Mouse (Mus musculus) ES-CJ7 (cell line): ENCODE measurements around the gene Col6a6.

Source experiments
- DNase-seq: peaks from one replicate; pipeline ENCODE4 v3.0.0; 2011; ENCODE audit warnings: low read depth, low spot score

The Col6a6 gene

DNA sequence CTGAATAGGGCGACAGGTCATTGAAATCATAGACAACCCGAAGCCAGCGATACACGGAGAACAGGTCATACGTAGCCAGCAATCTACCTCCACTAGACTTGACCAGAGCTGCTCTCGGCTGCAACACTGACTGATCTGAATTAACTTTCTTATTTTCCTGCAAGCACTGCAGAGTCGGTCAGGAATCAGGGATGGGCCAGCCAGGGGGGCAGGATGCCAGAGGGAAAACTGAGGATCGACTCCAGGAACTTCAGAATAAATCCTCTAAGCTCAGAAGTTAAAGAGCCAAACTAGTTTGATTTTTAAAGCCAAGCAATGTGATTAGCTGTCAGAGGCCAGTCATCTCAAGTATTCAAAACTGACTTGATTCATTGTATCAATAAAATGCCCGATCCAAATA is 88.5 kb downstream of the Col6a6 start:
- no peak for DNase-seq

DNA sequence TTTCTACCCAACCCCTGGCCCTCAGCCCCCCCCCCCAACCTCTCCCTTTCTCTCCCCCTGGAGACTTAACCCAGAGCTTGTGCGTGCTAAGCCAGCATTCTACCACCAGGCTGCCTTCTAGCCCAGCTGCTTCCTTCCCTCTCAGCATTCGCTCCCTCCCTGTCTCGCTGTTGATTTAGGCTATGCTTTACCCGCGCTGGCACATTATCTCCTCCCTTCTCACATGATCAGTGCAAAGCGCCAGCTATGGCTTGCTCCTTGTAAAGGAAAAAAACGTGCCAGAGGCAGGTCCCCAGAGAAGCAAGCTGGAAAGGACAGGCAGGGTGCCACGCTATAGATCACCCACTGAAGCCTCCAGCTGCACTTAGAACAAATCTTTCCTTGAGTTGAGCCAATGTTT is 90.5 kb downstream of the Col6a6 start:
- DNase-seq: peak; percentile 15

DNA sequence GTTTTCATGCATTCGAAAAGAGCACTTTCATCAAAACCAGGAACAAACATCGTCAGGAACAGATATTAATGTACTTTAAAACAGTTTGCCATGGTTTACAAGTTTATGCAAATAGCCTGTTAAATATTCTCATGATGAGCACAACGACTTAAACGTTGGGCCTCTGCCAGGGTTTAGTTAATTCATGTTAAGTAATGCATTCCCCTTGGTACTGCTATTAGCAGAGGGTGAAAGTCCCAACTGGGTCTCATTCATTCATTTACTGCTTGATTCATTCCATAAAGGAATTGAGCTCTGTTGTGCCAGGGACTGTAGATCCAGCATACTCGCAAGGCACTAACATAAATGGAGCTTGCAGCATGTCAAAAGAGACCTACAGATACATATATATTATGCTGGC is 92.8 kb downstream of the Col6a6 start:
- DNase-seq: no peak

DNA sequence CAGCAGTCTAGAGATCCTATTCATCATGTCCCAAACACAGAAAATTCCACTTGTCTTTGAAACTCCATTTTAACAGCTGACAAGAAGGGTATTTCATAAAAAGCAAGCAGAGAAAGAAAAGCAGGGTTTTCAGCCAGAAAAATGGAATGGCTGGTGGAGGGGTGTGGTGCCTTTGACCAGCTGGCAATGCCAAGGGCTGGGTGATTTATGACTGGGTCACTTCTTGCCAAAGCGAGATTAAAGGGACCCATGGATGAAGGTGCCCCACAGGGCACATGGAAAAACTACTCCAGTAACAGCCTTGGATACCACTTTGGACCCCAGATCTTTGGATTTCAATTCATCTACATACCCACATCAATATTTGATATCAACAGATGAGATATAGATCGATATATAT is 93.3 kb downstream of the Col6a6 start:
- DNase-seq: no peak

DNA sequence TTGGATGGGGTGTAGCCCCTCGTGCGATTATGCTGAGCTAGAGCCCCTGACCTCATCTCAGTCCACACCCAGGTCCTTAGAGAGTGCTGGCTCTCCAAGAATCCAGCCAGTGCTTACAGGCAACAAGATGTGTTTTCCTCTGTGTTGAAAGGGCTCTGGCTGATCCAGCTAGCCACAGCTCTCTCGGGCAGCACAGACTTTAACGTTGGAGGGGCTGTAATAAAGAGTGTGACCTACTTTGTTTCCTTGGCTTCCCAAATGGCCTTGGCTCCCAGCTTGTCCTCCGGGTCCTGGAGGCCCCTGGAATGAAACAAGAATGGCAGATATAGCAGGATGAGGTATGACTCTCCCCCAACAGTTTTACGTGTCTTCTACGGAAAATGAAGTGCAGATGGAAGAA is 96.0 kb downstream of the Col6a6 start:
- no peak for DNase-seq

DNA sequence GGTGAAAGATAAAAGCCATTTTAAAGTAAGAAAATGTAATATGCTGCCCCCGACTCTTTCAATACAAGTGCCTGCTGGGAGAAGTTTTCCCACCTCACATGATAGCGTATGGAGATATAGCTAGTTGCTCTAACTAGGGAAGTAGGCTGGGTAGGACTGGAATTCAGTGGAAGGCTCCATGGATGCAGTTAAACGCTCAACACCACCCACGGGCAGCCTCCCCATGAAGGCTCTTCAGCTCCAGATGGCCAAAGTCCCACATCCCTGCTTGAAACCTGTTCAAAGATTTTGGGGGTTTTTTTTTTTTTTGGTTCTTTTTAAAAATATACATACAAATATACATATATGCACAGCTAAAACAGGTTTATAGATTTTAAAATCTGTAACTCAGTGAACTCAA is 107.5 kb downstream of the Col6a6 start:
- DNase-seq: no peak

DNA sequence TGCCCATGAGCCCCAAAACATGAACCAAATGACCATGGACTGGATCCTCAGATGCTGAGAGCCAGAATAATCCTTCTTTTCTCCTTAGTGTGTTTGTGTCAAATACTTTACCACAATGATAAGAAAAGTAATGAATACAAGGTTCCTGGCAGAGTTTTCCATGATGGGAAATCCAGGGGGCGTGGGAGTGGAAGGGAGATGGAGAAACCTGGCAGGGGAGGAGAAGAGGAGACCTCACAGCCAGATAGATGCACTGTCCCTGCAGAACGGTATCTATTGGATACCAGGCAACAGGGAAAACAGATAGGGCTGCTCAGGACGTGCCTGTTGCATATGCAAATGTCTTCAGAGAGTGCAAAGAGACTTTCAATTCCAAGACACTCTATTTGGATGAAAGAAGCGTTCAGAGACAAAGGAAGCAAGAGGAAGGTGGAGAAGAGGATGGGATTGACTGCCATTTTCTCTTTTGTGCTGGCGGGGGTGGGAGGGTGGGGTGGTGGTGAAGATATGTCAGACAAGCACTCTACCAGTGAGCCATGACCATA is 108.0 kb downstream of the Col6a6 start:
- peak; percentile 69 for DNase-seq

DNA sequence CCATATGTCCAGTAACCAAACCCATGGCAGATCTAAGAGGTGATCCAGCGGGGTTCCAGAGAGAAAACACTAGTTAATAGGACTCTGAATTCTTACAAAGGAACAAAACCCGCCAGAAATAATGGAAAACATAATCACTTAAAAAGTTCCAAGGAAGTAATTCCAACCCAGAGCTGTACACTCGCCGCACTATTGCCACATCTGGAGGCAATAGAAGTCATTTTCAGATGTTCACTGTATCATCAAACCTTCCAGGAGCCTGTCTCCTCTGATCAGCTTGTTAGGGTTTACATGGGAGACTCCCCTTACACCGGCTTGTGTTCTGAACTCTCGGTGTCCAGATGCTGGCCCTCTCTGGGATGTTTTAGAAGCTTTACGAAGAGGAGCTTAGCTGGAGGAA is 108.6 kb downstream of the Col6a6 start:
- no peak for DNase-seq

DNA sequence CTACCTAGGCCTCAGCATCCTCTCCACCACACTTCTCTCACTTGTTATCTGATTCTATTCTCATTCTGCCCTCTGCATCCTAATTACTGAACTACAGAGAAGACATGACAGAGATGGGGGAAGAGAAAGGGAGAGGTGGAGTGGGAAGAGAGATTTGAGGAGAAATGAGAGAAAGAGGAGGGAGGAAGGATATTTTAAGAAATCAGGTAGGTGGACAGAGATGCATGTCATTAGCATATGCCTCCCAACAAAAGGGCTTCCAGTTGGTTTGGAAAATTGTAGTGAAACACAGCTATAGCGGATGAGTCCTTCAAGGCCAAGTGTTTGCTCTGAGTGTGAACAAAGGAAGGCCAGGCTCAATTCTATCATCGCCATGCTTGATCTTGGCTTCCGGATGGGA is 115.9 kb downstream of the Col6a6 start:
- no peak for DNase-seq

DNA sequence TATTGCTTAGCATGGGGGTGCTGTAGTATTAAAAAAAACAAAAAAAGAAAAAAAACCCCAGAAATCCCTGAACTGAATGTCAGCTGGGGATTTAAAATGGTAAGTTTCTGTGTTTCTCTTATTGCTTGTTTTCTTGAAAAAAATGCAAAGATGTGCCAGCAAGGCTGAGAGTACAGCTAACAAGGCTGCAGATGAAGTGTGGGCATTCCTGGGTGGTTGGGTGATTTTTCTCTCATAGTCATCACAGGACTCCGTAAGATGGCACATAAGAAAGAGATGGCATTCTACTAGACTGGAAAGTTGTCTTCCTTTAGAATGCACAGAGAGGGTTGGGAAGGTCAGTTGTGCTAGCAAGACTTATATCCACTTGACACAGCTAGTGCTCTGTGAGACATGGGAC is 122.9 kb downstream of the Col6a6 start:
- no peak for DNase-seq

DNA sequence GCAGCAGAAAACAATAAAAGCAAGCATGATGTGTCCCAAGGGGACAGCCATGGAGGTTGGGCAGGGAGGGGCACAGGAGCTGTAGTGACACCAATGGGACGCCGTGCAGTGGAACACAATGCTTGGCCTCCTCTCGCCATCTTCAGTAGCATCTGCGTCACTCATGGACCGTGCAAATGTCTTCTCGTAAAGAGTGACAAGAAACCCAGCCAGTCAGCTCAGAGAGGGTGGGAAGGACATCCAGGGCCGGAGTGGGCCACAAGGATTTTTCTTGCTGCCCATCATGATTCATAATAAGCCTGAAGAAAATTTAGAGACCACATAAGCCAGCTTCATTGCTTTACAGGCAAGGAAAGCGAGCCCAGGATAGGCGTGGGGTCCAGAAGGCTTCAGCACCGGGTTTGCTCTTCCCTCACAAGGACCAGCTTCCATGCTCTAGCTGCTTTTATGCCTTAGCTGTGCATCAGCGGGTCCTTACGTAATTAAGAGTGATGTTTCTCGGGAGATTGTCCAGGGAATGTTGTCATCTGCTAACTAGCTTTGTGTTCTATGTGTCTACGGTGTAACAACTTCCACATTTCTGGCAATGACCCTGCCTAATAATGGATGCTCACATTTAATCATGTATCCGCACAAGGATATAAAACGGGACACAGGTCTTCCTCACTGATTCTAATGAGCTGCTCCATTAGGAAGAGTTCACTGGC is 123.6 kb downstream of the Col6a6 start:
- DNase-seq: no peak

DNA sequence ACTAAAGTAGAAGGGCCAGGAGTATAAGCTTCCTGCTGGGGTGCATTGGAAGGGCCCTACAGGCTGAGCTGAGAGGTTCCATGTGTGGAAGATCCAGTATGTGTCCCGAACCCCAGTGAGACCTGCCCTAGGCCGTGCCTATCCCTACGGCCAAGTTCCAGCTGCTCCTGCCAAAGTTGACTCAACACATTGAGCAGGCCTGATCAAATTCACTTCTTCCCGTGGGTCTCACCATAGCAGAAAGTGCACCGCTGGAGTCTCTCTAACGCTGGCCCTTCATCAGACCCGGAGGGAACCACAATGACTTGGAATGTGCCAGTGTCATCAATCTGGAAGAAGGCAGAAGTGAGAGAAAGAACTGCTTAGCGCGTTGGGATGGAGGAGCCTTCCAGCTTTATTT is 126.0 kb downstream of the Col6a6 start:
- DNase-seq: no peak

DNA sequence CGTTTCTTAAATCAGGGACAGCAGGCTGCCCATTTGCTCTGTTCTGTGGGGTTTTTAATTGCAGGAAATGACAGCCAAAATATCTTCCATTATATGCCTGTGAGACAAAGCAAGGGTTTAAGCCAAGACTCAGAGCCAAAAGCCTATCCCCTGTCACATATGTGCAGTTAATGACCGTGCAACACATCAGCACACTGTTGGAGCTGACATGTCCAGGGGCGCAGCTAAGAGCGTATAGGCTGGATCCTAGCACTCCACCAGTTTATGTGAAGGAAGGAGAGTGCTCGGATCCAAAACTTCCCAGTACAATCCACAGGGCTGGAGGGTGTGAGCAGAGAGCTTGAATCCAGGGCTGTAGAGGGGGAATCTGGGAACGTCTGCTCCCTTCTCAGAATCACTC is 127.3 kb downstream of the Col6a6 start:
- no peak for DNase-seq

DNA sequence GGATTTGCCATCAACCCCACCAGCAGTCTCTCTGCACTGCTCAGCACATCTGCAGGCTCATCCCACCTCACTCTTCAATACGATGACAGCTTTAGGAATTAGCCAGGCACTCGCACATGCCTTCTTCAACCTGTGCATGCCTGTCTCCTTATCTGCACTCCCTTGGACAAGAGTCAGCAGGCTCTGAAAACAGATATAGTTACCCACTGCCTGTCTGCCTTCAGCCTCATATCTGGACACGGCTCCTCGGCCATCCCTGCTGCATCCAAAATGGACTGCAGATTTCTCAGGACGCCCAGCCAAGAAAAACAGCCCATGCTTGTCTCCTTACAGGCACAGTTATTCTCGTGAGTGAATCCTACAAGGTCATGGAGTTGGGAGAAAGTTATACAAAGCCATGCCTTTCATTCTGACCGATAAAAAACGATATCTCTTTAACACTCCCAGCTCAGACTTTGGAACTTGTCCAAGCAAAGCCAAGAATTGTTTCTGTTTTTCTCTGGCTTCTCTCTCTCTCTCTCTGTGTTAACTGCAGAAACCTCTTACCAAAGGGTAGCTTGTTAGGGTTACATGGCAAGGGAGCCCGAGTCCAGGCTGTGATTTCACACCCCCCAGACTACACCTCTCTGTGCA is 130.1 kb downstream of the Col6a6 start:
- no peak for DNase-seq

DNA sequence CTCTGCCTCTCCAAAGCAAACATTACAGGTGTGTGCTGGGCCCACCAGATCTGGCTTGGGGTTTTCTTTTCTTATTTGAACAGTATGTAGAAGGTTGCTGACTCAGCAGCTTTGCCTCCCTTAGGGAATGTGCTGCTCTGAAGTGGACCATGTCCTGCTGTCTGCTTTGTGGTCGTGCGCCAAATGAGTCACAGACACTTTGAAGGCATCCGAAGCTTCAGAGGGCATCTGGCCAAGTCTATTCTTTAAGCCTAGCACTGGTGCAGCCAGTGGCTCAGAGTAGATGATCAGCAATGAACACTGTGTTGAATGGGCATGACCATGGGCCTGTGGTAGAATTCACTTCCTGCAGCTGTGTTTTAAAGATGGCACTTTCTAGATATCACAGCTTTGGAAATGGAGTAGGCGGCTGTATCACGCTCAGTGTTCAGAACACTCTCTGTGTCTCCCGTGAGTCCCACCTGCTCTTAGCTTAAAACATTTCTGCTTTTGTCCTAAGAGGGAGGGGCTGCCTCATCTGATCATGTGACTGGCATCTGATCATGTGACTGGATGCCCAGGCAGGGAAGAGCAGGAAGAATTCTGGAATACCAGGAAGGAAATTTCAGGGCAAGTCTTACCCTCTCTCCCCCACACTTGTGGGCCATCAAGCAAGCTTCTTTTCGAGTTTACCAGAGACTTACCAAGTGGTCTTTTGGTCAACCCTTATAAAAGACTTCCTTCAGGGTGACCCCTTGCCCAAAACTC is 131.0 kb downstream of the Col6a6 start:
- no peak for DNase-seq

DNA sequence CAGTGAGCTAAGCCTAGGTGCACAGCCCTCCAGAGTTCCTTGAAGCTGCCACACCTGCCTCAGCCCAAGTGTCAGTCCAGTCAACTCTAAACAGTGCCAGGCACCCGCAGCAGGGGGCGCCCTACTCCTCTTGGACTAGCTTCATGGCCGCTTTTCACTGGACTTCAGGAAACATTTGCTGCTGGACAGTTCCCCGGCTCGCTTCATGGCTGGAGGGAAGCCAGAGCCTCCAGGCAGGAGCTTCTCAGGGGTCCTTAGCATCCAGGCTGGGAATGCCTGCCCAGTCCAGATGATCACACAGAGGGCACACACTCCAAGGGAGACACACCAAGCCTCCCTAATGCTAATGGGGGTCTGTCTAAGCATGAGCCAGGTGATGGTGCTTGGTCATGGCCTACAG is 134.1 kb downstream of the Col6a6 start:
- DNase-seq: peak; percentile 82

DNA sequence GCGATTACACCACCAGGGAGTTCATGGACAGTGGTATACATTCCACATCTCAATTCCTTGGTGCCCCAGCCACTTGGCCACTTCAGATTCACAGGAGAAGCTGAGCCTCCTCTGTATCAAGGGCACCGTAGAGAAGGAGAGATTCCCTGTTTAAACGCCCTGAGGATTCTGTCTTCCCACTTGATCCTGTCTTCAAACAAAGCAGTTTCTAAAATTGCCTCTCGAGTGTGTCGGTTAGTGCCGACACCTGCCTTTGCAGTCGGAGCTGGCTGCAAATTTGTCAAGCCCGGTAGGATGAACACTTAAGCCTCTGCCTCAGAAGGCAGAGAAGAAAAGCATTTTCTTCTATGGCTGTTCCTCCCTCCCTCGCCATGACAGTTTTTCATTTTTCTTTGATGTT is 134.9 kb downstream of the Col6a6 start:
- DNase-seq: no peak

DNA sequence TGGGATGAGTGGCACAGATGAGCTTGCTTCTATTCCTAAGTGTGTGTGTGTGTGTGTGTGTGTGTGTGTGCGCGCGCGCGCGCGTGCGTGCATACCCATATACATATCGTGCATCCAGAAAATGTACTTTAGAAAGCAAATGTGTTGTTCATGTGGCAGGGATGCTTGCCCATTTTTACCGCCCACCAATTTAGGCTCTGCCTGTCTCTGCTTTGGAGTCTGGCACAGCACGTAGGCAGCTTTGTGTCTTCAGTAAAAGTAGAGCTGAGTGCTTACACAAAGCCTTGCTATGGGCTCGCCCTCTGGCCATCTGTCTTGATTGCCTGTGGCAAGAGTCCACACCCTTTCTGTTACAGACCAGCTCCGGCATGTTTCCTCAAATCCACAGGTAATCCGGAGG is 135.5 kb downstream of the Col6a6 start:
- peak; percentile 21 for DNase-seq

DNA sequence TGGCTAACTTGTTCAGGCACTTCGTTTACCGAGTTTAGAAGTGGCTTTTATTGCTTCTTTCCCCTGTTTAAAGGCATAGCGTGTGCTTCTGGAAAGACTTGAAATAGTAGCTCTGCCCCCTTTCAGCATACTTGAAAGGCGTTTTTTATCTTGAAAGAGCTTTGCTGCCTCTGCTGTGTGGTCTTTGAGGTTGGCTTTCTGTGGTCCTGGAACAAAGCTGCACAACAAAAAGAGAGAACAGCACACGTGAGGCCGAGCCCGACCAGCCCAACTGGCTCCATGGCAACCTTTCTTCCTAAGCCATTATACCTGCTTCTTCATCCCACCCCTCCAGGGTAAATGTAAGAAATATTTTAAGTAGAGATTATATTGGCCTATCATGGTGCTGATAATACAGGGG is 138.5 kb downstream of the Col6a6 start:
- no peak for DNase-seq

DNA sequence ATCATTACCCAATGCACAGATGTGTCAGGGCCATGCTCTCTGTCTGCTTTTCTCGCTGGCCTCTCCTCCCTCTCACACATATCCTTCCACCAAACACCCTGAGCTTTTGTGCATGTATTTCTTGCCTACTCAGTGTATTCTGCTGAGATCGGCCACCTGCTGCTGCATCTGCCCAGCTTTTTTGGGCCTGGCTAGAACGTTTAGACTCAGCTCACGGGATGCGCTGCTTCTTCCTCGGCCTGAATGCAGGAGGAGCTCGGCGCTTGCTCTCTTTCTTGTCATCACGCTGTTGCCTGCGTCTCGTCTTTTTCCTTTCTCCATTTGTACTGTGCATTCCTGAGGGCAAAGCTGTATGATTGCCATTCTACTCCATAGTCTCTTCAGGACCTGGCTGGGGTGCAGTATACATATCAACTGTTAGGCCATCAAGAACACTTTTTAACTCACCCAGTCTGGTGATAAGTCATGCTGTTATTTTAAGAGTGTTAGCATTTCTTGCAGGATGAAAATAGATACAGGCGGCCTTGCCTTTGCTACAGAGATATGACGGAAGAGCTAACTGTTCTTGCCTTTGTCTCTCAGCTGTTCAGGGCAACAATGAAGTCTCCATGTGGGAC is 143.3 kb downstream of the Col6a6 start:
- DNase-seq: no peak

DNA sequence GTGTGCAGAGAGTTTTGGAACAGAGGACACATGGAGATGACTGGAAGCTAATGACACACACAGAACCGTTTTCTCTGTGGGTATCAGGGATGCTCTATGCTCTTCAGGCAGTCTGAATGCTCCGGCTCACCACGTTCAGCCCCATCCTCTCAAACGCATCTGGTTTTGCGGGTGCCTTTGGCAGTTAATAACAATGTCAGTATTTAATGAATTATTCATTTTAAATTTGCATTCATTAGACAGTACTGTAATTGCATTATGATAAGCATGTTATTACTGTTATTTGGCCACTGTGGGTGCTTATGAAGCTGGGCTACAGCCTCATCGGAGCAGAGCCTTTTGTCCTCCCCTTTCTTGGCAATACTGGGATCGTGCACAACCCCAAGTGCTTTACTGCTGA is 146.6 kb downstream of the Col6a6 start:
- DNase-seq: no peak

DNA sequence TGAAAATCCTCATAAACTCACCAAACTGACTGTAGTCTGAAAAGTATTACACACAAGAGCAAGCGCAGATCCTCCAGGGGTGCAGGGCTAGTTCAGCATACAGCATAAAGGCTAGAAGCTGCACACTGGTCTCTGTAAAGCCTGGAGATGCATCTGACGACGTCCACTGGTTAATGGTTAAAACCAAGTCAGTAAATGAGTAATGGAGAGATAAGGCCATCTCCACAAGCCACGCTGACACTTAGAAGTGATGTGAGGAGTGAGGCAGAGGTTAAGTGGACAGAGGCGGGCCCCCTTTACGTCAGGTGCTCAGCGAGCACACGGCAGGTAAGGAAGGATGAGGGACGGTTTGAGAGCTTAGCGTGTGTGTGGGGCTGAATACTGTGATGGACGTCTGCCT is 152.0 kb downstream of the Col6a6 start:
- DNase-seq: no peak
